Mouse (Mus musculus) brain, embryonic 14.5 days (tissue): Measurements from ENCODE around the gene Gpld1.

Source experiments
- CTCF ChIP-seq: fragments of 200-500 bp; IDR thresholded peaks from 2 replicates; pipeline ENCODE4 v1.5.1; 2012; ENCODE audit warnings: inconsistent platforms, mild to moderate bottlenecking, moderate library complexity, borderline replicate concordance; ENCODE audit not compliant: insufficient read depth, insufficient read length; ENCODE audit errors: extremely low read depth
- POLR2A ChIP-seq: fragments of 200-500 bp; IDR thresholded peaks from 2 replicates; pipeline ENCODE4 v1.6.1; 2012; ENCODE audit warnings: mild to moderate bottlenecking, inconsistent platforms, borderline replicate concordance; ENCODE audit not compliant: poor library complexity, insufficient read depth, insufficient read length, severe bottlenecking; ENCODE audit errors: extremely low read depth

DNA sequence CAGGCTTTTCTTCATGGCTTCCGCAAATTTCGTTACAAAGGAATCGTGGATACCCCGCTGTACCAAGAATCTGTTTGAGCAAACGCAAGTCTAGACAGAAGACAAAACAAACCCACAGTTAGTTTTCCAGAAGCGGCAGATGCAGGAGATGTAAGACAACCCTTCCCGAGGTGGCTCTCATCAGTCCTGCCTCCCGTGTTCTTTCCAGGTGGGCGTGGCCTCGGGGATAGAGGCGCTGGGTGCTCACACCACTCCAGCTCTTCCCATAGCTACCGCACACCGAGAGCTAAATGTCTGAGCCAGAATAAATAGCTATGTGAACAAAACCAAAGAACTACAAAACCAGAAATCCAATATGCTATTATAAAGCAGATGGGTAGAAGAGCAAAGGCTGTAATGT lies 27.1 kb upstream of the Gpld1 start:
- TF ChIP-seq POLR2A (no peak), CTCF (no peak)
